Mouse (Mus musculus) CD8-positive naive resting alpha-beta T cell, adult 2 months (primary cell): ENCODE data around the gene Tbr1.

Experiments
- DNase-seq, 2 experiments: peaks; one replicate each; pipeline ENCODE4 v3.0.0; 2022; ENCODE audit warnings: low read depth in 2 of 2, low spot score in 2 of 2

The Tbr1 gene

DNA sequence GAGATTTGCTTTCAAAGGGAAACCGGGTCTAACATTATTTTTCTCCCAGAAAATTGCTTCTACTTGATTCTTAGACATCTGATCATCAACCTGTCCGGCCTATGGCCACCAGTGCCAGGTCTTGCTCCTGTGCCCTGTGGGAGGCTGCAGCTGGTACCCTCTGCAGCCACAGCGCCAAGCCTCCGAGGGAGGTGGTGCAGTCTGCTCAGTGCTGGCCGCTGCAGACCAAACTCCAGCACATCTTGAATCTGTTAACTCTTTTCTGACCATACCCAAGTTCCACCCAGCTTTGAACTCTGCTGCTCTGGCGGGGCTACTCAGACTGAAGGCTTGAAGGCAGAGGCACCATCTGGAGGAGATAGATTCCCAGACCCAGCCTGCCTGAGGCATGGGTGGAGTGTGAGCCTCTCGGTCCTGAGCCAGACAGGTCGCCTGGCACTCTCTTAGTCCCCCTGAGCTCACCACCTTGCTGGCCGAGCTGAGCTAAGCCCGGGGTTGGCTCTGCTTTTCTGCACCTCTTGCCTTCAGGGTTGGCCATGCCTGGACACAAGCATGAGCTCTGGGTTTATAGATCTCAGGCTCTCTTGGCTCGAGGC, at the start of gene Tbr1:
TSS of gene Tbr1 (plus strand) at position 275 of the 596 bp plus-strand sequence.
- no peak for DNase-seq

DNA sequence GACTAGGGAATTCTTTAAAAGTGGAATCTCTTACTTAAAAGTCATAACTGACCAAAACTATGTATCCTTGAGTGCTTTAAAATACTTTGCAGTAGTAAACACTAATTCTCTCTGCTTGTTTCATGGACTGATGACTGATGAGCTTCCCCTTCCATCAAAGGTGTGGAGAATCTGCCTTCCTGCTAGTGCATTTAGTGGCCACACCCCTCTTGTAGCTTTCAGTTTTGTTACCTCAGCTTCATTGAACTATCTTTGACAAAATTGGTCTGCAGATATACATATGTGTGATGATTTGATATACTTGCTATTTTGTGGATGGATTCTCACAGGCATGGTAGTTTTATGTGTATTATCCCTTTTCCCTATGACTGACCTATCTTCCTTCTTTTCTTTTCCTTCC, 47.7 kb upstream of the Tbr1 start:
- DNase-seq: no peak

DNA sequence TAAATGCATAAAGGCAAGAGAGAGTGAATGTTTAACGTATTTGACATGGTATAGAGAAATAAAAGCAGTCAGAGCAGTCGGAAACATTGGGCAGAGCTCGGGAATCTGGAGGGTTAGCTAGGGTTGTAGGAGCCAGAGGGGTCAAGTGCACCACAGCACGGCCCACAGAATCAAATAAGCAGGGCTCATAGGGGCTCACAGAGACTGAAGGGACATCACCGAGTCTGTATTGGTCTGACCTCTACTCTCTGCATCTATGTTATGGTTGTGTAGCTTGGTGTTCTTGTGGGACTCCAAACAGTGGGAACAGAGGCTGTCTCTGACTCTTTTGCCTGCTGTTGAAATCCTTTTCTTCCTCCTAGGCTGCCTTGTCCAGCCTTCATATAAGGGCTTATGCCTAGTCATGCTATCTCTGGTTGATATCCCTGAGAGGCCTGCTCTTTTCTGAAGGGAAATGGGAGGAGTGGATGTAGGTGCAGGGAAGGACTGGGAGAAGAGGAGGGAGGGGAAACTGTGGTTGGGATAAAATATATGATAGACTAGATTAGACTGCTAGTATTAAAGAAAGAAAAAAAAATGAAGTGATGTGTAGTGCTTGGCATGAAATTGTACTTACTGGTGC, 43.4 kb upstream of the Tbr1 start:
- DNase-seq: no peak

DNA sequence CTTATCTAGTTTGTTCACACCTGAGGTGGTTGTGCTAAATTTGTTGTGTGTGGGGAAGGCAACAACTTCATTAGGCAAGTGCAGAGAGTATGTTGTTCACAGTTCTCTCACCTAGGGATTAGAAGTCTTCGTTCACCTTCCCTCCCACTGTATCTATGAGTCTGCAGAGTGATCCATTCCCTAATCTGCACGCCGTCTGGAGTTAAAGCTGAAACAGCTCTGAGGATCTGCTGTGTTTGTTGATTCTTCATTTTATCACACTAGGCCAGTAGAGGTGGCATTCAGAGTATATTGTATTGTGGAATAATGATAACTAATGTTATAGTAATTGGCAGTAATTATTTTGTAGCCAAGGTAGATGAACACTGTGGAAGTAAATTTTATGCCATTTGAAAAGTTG, 42.7 kb upstream of the Tbr1 start:
- DNase-seq: no peak

DNA sequence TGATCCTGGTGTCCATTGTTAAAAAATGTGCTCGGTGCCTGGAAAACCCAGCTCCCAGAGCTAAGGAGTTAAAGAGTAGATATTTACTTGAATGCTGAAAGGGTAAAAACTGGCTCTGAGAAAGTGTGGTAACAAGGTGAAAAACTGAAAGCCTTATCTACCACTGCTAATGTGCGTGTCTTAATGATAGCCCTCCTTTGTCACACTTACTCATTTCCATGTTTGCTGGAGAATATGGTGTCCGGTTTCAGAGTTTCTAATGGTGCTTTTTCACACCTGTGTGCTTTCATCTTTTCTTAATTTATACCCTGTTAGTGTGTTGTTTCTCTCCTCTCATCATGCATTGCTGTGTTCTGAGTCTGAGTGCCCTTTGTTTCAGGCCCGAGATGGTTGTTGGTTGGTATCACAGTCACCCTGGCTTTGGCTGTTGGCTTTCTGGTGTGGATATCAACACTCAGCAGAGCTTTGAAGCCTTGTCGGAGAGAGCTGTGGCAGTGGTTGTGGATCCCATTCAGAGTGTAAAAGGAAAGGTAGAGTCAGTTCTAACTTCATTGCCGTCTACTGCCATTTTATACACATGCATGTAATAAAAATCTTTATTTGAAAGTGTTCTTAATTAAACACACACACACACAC, 38.1 kb upstream of the Tbr1 start:
- no peak for DNase-seq

DNA sequence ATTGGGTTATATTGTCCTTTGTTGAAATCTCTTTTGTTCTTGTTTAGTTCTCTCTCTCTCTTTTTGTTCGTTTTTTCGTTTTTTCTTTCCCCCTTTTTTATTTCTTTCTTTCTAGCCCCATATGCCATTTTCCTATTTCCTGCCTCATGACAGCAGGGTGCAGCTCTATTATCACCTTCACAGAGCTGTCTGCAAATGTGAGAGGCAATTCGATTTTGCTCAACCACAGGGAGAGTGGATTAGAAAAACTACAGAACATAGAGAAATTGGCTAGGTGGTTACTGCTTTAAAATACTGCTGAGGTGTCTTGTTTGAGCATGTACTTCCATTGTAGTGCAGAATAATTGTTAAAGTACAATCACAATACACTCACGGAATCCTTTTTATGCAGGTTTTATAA, 37.2 kb upstream of the Tbr1 start:
- no peak for DNase-seq

DNA sequence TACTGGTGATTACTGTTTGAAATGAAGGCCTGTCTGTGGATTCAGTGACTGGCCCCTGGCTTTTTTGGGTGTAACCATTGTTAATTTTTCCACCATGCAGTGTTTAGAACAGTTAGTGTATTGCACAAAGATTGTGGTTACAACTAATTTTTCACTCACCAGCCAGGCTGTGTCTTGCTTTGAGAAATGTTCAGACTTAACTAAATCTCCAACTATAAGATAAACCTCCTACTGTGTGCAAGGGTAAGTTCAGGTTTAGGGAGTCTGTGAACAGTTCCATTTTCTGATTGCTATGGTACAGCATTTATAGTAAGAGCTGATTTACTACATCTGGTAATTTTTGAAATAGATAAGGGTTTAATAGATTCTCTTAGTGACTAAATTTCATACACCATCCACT, 21.9 kb upstream of the Tbr1 start:
- DNase-seq: no peak

DNA sequence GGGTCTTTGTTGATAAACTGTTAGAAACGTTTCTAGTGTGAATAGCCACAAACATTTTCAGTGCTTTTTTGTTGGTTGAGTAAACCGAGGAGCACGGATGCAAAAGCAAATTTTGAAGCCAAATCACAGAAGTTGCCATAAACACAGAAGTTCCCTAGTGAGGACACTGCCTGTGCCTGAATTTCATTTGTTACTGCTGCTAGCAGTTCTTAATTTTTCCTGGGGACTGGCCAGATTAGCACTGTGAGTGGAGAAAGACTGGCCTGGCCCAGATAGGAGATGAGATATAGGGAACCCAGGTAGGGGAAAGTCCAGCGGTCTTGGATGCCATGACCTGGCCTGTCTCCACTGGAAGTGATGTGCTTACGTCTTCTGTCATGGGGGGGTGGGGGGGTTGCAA, 7.8 kb upstream of the Tbr1 start:
- no peak for DNase-seq

DNA sequence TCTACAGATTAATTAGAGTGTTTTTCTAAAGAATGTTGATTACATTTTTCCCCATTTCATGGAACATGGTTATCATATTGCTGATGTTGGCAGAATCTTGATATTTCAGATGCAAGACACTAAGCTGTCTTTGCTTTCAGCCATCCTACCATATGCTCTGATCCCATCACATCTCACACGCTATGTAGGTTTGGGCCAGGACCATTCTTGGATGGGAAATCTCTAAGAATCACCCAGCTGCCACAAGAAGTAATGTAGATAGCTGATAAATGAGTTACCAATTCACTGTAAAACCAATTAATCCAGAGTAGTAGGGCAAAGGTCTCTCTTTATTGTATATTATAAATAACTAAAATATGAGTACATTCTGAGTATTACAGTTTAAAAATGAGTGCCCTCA, 4.7 kb upstream of the Tbr1 start:
- DNase-seq: no peak

DNA sequence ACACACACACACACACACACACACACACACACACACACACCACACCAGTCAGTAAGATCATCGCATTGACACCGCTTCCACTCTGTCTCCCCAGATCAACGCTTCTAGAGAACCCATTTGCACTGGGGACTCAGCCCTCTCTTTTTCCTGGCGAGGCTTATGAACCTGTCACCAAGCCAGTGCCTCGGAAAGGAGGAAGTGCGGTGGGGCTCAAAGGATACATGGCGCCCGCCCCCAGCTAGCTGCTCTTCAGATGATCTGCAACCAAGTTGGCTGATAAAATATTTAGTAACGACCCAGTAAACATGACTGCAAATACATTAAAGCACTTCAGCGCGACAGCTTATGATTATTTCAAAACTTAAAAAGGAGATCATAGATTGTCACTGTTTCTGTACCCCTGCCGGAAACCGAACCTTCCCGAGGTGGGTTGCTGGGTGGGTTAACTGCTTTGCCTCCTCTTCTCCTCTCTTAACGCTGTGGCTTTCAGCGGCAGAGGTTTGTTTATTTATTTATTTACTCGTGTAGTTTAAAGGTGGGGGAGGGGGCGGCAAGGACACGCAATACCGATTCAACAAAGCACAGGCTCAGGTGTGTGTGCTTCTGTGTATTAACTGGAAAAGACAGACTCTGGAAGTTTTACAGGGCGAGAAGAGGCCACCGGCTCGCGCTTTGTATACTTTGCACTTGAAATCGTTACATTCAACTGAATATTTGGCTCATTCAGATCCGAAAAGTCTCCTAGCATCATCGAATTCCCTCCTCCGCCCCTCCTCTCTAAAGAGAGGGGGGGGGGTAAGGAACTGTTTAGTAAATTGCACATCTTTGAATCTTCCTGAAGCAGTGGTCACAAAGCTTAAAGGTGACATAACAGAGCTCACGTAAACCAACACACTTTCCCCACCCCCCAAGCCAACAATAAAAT, 975 bp downstream of the Tbr1 start:
- no peak for DNase-seq

DNA sequence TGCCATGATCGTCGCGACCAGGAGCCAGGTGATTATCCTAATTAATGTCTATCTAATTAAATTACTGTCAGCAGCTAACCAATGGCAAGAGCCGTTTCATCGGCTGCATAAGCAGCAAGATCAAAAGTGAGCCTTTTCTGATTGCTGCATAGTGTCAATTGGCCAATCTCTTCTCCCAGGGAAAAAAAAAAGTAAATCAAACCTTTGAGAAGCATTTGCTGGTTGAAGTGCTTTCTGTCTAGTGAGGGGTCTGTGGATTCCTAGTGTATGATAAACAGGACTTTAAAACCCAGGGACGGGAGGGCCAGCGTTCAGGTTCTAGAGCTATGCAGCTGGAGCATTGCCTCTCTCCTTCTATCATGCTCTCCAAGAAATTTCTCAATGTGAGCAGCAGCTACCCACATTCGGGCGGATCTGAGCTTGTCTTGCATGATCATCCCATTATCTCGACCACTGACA, 1.7 kb downstream of the Tbr1 start:
- DNase-seq: no peak

DNA sequence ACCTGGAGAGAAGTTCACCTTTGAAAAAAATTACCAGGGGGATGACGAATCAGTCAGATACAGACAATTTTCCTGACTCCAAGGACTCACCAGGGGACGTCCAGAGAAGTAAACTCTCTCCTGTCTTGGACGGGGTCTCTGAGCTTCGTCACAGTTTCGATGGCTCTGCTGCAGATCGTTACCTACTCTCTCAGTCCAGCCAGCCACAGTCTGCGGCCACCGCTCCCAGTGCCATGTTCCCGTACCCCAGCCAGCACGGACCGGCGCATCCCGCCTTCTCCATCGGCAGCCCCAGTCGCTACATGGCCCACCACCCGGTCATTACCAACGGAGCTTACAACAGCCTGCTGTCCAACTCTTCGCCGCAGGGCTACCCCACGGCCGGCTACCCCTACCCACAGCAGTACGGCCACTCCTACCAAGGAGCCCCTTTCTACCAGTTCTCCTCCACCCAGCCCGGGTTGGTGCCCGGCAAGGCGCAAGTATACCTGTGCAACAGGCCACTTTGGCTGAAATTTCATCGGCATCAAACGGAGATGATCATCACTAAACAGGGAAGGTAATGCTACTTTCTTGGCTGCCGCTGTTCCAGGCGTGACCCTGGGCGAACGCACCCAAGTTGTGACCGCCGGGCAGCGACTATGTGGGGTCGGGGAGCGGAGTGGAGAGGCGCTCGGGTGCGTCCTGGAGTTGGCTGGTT, 2.3 kb downstream of the Tbr1 start:
- DNase-seq: no peak

DNA sequence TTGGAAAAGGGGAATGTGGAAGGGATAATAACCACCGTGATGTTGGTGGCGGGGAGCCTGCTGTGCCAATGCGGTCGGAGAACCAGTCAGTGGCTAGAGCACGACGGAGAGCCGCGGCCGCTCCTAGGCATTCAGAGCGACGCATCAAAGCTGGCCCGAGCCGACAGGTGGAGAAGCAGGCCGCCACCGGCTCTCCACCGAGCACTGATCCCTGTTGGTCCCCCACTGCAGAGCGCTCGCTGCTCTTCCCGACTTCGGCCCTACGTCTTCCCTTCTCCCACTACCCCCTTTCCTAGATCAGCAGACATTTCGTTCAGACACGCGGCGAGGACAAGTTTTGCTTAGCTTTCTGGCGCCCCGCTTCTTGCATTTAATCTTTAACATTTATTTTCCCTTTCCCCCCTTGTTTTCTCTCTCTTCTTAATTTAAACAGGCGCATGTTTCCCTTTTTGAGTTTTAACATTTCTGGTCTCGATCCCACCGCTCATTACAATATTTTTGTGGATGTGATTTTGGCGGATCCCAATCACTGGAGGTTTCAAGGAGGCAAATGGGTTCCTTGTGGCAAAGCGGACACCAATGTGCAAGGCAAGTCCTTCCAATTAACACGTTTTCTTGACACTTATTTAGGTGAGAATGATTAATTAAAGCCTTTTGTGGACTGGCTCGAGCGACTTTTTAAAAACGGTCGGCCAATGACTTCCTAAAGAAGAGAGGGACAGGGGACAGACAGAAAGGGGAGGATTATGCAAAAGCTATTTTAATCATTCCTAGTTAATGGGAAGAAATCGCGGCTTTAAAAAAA, 3.0 kb downstream of the Tbr1 start:
- DNase-seq: no peak

DNA sequence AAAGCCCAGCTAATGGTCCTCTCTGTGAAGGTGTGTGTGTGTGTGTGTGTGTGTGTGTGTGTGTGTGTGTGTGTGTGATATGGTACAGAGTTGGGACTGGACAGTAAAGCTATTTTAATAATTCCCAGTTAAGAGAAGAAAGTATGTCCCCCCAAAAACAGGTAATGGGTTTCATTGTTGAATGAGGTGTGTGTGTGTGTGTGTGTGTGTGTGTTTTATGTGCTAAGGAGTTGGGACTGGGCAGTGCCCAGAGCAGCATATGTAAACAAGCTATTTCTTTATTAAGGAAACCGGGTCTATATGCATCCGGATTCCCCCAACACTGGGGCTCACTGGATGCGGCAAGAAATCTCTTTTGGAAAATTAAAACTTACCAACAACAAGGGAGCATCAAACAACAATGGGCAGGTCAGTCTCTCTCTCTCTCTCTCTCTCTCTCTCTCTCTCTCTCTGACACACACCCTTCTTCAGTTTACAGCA, 3.7 kb downstream of the Tbr1 start:
- DNase-seq: no peak

DNA sequence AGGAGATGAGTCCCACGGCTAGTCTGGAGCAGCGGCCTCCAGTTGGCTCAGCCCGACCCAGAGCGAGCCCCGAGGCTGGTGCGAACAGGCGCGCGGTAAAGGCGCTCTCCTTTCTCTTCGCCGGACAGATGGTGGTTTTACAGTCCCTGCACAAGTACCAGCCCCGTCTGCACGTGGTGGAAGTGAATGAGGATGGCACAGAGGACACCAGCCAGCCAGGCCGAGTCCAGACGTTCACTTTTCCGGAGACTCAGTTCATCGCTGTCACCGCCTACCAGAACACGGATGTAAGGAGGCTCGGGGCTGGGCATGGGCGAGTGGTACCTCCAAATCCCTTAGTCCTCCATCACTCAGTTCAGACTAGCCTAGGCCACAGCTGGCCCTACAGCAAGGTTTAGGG, 4.4 kb downstream of the Tbr1 start:
- DNase-seq: no peak

DNA sequence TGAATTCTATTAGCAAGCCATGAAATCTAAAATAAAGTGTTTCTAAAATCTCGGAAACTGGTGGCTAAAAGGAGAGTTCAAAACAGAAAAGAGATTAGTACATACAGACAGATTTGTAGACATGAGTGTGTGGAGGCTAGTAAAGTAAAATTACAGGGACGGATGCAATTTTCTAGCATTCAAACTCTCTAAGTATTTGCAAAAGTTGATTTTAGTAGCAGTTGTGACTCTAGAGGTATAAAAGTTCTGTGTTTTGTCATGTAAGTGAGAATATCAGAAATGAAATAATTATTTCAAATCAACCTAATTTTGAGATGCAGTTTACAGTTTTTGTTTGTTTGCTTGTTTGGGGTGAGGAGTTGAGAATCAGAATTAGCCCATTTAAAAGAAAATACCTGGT, 5.1 kb downstream of the Tbr1 start:
- no peak for DNase-seq

DNA sequence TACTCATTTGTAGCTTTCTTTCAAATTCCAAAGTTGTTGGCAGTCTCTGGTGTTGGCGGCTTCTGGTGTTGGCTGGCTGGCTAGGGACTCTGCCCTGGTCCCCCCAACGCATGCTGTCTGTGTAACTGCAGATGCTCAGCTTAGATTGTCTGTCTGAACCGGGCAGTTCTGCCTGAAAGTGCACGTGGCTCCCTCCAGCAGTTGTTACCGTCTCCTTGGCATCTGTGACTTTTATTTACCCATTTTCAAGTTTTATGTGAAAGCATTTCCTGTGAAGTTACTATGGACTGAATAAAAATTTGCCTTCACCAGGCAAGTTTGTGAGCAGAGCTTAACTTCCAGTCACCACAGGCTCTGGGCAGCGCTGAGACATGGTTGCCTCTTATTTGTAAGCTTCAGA, 6.0 kb downstream of the Tbr1 start:
- no peak for DNase-seq

DNA sequence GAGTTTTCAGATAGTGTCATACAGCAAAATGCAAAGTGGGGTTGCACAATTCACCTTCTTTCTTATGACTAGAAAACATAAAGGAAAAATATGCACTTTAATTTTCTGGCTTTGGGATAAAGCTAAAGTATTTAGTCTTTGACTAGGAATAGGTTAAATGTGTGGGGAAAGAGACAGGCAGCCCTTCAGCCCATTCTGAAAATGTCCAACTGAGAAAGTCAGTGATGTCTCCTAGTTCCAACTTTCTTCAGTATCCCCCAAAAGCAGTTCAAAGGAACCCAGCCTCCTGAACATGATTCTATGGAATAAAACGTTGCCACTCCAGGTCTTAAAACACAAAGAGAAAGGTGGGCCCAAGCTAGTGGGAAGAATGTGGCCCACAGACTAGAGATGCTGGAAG, 6.7 kb downstream of the Tbr1 start:
- DNase-seq: no peak

DNA sequence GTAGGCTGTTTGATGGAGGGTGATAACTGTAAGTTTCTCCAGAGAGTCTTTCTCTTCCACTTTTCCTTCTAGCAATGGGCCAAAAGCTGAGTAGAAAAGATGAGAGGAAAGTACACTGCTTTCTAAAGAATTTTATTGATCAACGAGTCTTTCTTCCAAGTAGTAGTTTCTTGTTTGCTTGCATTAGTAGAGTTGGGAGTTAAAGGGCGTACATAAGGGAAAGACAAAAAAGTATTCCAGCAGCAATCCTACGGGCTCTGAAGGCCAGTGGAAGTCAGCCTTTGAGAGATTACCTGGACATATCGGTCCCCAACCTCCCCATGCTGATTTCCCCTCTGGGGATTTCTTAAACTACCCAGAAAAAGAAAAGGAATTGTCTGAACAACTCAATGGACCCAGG, 8.0 kb downstream of the Tbr1 start:
- DNase-seq: no peak

DNA sequence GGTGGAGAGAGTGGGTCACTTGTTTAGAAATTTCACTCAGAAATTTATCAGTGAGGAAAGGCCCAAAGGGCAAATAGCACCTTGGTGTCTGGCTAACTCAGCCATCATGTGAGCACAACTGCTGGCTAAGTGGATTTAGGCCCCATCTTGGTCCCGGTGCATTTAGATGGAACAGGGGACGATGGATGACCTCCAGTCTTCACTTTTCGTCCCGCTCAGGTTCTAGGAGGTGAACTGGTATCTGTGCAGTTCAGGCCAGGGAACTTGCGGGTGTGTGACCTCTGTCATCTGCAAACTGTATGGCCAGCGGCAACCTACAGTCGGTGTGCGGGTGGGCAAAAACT, 8.4 kb downstream of the Tbr1 start:
- no peak for DNase-seq
